Mouse (Mus musculus) lung, postnatal 10 days (tissue): ENCODE measurements around the gene Klk1b16.
"Not testable (repeated sequence)": the region's sequence is repeated elsewhere in the genome, so short reads cannot be mapped to it uniquely, and the experiment has no call there.

ENCODE experiments used
- DNase-seq: peaks from one replicate; pipeline ENCODE4 v3.0.0; 2021

The Klk1b16 gene

DNA sequence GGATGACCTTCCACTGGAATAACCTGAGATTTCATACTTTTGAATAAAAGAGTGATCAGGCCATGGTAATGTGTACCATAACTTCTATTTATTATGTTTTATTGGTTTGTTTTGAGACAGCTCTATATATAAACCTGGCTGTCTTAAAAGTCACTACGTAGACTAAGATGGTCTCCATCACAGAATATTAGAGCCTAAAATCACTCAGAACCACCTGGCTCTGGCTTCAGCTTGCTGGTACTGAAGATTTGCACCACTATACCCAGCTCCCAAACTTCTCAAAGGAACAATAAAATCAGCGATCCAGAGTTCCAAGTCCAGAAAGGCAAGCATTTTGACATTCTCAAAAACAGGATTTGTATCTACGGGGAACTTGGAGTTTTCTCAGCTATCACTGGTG, at the start of gene Klk1b16:
TSS of gene Klk1b16 (plus strand) at position 301 of the 400 bp plus-strand sequence.
- DNase-seq, result no peak

DNA sequence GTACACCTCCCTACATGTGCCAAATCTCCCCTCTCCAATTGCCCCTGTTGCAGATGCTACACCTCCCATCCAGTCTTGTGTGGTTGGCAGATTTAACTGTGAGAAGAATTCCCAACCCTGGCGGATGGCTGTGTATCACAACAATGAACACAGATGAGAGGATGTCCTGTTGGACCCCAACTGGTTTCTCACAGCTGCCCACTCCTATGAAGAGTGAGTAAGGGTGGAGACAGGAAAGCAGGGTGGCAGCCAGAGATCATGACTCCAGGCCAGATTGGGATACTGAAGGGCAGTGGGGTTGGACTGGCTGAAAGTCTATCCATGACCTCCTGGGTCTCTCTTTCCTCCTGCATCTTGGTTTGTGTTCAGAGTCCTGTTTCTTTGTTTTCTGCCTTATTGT, 40.5 kb upstream of the Klk1b16 start:
- no peak for DNase-seq

DNA sequence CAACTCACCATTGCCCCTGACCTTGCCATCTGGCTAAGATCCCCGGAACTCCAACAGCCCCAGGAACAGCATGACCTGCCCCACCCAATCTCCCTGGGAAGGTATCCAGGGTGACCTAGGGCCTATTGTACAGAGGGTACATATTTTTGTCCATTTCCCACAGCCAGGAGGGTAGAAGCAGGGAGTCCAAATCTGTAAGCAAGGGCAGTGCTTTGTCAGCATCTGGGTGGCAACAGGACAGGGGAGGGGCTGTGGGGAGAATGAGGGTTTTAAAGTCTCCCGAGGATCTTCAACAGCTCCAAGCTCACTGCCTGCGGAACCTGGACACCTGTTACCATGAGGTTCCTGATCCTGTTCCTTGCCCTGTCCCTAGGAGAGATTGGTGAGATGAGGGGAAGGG, 34.5 kb upstream of the Klk1b16 start, which contains the start of gene Klk1b21:
TSS of gene Klk1b21 (plus strand) at position 301 of the 400 bp plus-strand sequence.
- not testable (repeated sequence) for DNase-seq

DNA sequence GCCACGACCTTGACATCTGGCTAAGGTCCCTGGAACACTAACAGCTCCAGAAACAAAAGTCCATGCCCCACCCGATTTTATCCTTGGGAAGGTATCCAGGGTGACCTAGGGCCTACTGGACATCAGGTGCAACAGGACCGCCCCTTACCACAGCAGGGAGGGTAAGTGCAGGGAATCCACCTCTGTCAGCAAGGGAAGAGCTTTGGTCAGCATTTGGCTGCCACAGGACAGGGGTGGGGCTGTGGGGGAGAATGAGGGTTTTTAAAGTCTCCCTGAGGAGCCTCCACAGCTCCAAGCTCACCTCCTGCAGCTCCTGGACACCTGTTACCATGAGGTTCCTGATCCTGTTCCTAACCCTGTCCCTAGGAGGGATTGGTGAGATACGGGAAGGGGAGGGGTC, 24.2 kb upstream of the Klk1b16 start, which contains the start of gene Klk1b22:
TSS of gene Klk1b22 (plus strand) at position 301 of the 400 bp plus-strand sequence.
- DNase-seq, result no peak

- no peak for DNase-seq
Observed at GRCm38 (mm10) chr7:44123445-44123844, 13.1 kb upstream of the Klk1b16 start.

DNA sequence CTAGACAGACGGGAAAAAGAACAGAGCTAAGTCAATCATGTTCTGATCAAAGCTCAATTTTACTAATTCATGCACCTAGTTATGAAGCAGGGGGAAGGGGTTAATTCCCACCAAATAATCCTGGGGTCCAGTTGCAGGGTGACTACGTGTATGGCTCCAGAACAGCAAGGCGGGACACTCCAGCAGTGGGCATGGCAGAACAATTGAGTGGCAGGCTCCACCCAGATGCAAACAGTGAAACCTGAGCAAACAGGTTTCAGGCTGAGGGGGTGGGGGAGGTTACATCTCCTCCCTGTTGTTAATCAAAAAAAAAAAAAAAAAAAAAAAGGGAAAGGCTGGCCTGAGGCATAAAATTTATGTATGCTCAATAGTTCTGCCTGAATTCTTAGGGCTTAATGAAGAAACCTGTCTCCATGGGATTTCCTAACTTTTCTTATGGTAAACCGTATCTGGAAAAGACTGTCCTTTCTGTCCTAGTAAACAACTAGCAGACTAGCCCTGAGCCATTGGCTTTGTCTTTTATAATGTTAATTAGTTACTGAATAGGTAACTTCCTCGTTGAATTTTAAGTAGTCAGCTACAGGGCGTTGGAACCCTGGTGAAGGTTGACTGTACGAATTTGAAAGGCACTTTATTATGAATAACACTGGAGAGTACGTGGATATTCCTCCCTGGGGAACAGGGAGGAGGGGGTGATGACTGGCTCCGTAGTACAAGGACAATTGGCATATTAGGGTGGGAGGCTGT, 42.9 kb downstream of the Klk1b16 start:
- no peak for DNase-seq

- not testable (repeated sequence) for DNase-seq
Observed at GRCm38 (mm10) chr7:44186516-44186915, 49.9 kb downstream of the Klk1b16 start.

- not testable (repeated sequence) for DNase-seq
Observed at GRCm38 (mm10) chr7:44187936-44188335, 51.4 kb downstream of the Klk1b16 start, which contains the start of gene Klk1b24. Gene Klk1b24 (plus strand): TSS chr7:44188236.
